Mouse (Mus musculus): ENCODE results near the gene Rpusd1.
A peak's percentile ranks its signal among the peaks of the same experiment; 100 is the strongest.
"Not testable (repeated sequence)": the region's sequence is repeated elsewhere in the genome, so short reads cannot be mapped to it uniquely, and the experiment has no call there.

The Rpusd1 gene

GRCm38 (mm10) chr17:25738861-25739260, 11.4 kb downstream of the Rpusd1 start:
- DNase-seq = no peak

GRCm38 (mm10) chr17:25741471-25741870, 14.0 kb downstream of the Rpusd1 start:
- not testable (repeated sequence) for DNase-seq

- DNase-seq = no peak
Measured at GRCm38 (mm10) chr17:25743831-25744230, 16.4 kb downstream of the Rpusd1 start.

- DNase-seq = no peak
Measured at GRCm38 (mm10) chr17:25744311-25744710, 16.8 kb downstream of the Rpusd1 start.

GRCm38 (mm10) chr17:25748238-25748637, 20.8 kb downstream of the Rpusd1 start:
- no peak for DNase-seq

- DNase-seq = no peak
Measured at GRCm38 (mm10) chr17:25749314-25749713, 21.8 kb downstream of the Rpusd1 start.

- DNase-seq = peak; percentile 72
Measured at GRCm38 (mm10) chr17:25751446-25751845, 24.0 kb downstream of the Rpusd1 start.

GRCm38 (mm10) chr17:25754241-25754640, 26.8 kb downstream of the Rpusd1 start, which contains the start of gene Msln:
Gene Msln (minus strand): TSS chr17:25754378.
- no peak for DNase-seq

GRCm38 (mm10) chr17:25755086-25755485, 27.6 kb downstream of the Rpusd1 start:
- no peak for DNase-seq

GRCm38 (mm10) chr17:25755627-25756377, 28.3 kb downstream of the Rpusd1 start:
- DNase-seq = no peak

GRCm38 (mm10) chr17:25756378-25757242, 29.1 kb downstream of the Rpusd1 start:
- no peak for DNase-seq

- DNase-seq = no peak
Measured at GRCm38 (mm10) chr17:25757691-25758090, 30.2 kb downstream of the Rpusd1 start.

GRCm38 (mm10) chr17:25760148-25760547, 32.7 kb downstream of the Rpusd1 start:
- no peak for DNase-seq

- DNase-seq = peak; percentile 64
Measured at GRCm38 (mm10) chr17:25761561-25761970, 34.1 kb downstream of the Rpusd1 start.

GRCm38 (mm10) chr17:25762591-25762990, 35.1 kb downstream of the Rpusd1 start:
- DNase-seq = no peak

GRCm38 (mm10) chr17:25765886-25766285, 38.4 kb downstream of the Rpusd1 start:
- DNase-seq = peak; percentile 97

- DNase-seq = no peak
Measured at GRCm38 (mm10) chr17:25769331-25769730, 41.9 kb downstream of the Rpusd1 start.

GRCm38 (mm10) chr17:25773549-25774120, 46.2 kb downstream of the Rpusd1 start, which contains the start of gene Narfl:
Gene Narfl (plus strand): TSS chr17:25773776.
- DNase-seq = peak; percentile 98

GRCm38 (mm10) chr17:25775318-25776062, 48.0 kb downstream of the Rpusd1 start:
- no peak for DNase-seq

GRCm38 (mm10) chr17:25777948-25778347, 50.5 kb downstream of the Rpusd1 start:
- DNase-seq = no peak
